Comparison of ENCODE assay signal across 18 mouse cellular contexts in genomic region chr12:85960699-85961098, GRCm38 (mm10).
DNase-seq lines count a peak whose midpoint lies in the region; ATAC-seq and TF ChIP-seq lines count a peak whose summit lies in the region.
"Had no signal": no experiment of that assay in that cellular context is flagged by ENCODE, and none has a peak within 500 bp of the region (broad histone marks: within the 10 kb centered on the region; RNA-seq: fewer than 3 reads in every experiment).

No protein-coding gene starts in this region.

- no peak for TF ChIP-seq POLR2A in limb, embryonic 14.5 days (IDR thresholded peaks at IDR 0.05; ENCODE audit: borderline replicate concordance, extremely low read depth, insufficient read depth, insufficient read length)

- WGBS in embryonic facial prominence, embryonic 12.5 days, result 71% methylated on average over 4 of the region's 4 CpGs
- 86% methylated on average over 4 of the region's 4 CpGs for WGBS in embryonic facial prominence, embryonic 10.5 days
- 72% methylated on average over 4 of the region's 4 CpGs for WGBS in kidney, embryonic 16.5 days
- 59% methylated on average over 4 of the region's 4 CpGs for WGBS in embryonic facial prominence, embryonic 15.5 days
- WGBS in limb, embryonic 14.5 days, result 35% methylated on average over 4 of the region's 4 CpGs
- WGBS in forebrain, embryonic 11.5 days, result 88% methylated on average over 4 of the region's 4 CpGs

- H3K4me3 ChIP-seq in embryonic facial prominence, embryonic 12.5 days, result no peak overlapping the region
- H3K4me3 ChIP-seq in embryonic facial prominence, embryonic 10.5 days, result no peak overlapping the region
- H3K4me3 ChIP-seq in kidney, embryonic 16.5 days (ENCODE audit: low read length), result no peak overlapping the region
- no peak overlapping the region for H3K4me3 ChIP-seq in embryonic facial prominence, embryonic 15.5 days (replicated peaks)
- H3K4me3 ChIP-seq in limb, embryonic 14.5 days (replicated peaks; ENCODE audit: low read length), result no peak overlapping the region
- no peak overlapping the region for H3K4me3 ChIP-seq in forebrain, embryonic 11.5 days (ENCODE audit: low read depth, low read length)
- H3K4me3 ChIP-seq: hindbrain, embryonic 13.5 days had no signal

- H3K27ac ChIP-seq in embryonic facial prominence, embryonic 12.5 days, result 0 out of 2 replicates have a peak overlapping the region, but pooled peaks have one; percentile 61
- H3K27ac ChIP-seq in embryonic facial prominence, embryonic 10.5 days (replicated peaks), result no peak overlapping the region; the same call in 1 of the 2 replicates
- peak overlapping the region; percentile 26 for H3K27ac ChIP-seq in kidney, embryonic 16.5 days (ENCODE audit: low read length)
- H3K27ac ChIP-seq in embryonic facial prominence, embryonic 15.5 days (replicated peaks), result peak overlapping the region; percentile 39
- peak overlapping the region; percentile 39; the same call in 1 of the 2 replicates for H3K27ac ChIP-seq in limb, embryonic 14.5 days (replicated peaks; ENCODE audit: low read depth, low read length)
- no peak overlapping the region for H3K27ac ChIP-seq in forebrain, embryonic 11.5 days (ENCODE audit: low read depth, low read length)
- H3K27ac ChIP-seq: hindbrain, embryonic 13.5 days; liver, embryonic 14.5 days had no signal

- H3K4me2 ChIP-seq in embryonic facial prominence, embryonic 12.5 days (replicated peaks), result no peak overlapping the region
- H3K4me2 ChIP-seq in kidney, embryonic 16.5 days (replicated peaks; ENCODE audit: low read depth, low read length), result no peak overlapping the region
- no peak overlapping the region for H3K4me2 ChIP-seq in embryonic facial prominence, embryonic 15.5 days (replicated peaks)
- H3K4me2 ChIP-seq in limb, embryonic 14.5 days (replicated peaks; ENCODE audit: low read depth, low read length, severe bottlenecking), result no peak overlapping the region
- H3K4me2 ChIP-seq in forebrain, embryonic 11.5 days (ENCODE audit: low read depth, low read length, severe bottlenecking), result no peak overlapping the region
- H3K4me2 ChIP-seq: hindbrain, embryonic 13.5 days had no signal

- ATAC-seq in embryonic facial prominence, embryonic 12.5 days (ENCODE audit: insufficient number of reproducible peaks, insufficient read depth, low FRiP score, low TSS enrichment), result no peak
- ATAC-seq in kidney, embryonic 16.5 days (ENCODE audit: low FRiP score, low TSS enrichment), result no peak
- ATAC-seq in embryonic facial prominence, embryonic 15.5 days (ENCODE audit: insufficient number of reproducible peaks, low FRiP score, low TSS enrichment, low read depth), result no peak
- ATAC-seq in limb, embryonic 14.5 days (ENCODE audit: low FRiP score, low read depth), result no peak
- ATAC-seq in forebrain, embryonic 11.5 days (replicated peaks; ENCODE audit: low FRiP score), result no peak
- ATAC-seq: inflammation-experienced regulatory T-cells, adult 6 months had no signal

- H3K4me1 ChIP-seq in embryonic facial prominence, embryonic 12.5 days, result peaks cover 17% of the 10 kb centered on the region; the same call in 1 of the 2 replicates
- peaks cover 21% of the 10 kb centered on the region for H3K4me1 ChIP-seq in embryonic facial prominence, embryonic 10.5 days
- peaks cover 39% of the 10 kb centered on the region for H3K4me1 ChIP-seq in kidney, embryonic 16.5 days (ENCODE audit: insufficient read depth, low read length)
- peaks cover 28% of the 10 kb centered on the region for H3K4me1 ChIP-seq in embryonic facial prominence, embryonic 15.5 days
- H3K4me1 ChIP-seq in limb, embryonic 14.5 days (ENCODE audit: control insufficient read depth, insufficient read depth, low read length), result peaks cover 38% of the 10 kb centered on the region
- no peaks in the 10 kb centered on the region for H3K4me1 ChIP-seq in forebrain, embryonic 11.5 days (replicated peaks; ENCODE audit: control insufficient read depth, insufficient read depth, low read length)

- no peak overlapping the region for H3K9ac ChIP-seq in embryonic facial prominence, embryonic 12.5 days
- H3K9ac ChIP-seq in kidney, embryonic 16.5 days (replicated peaks; ENCODE audit: low read length), result 0 out of 2 replicates have a peak overlapping the region, but pooled peaks have one; percentile 7
- H3K9ac ChIP-seq in embryonic facial prominence, embryonic 15.5 days, result no peak overlapping the region
- H3K9ac ChIP-seq in limb, embryonic 14.5 days (ENCODE audit: low read depth, low read length, severe bottlenecking), result no peak overlapping the region
- no peak overlapping the region for H3K9ac ChIP-seq in forebrain, embryonic 11.5 days (ENCODE audit: low read length)
- H3K9ac ChIP-seq: hindbrain, embryonic 13.5 days; liver, embryonic 14.5 days had no signal

- no peaks in the 10 kb centered on the region for H3K9me3 ChIP-seq in embryonic facial prominence, embryonic 12.5 days
- no peaks in the 10 kb centered on the region for H3K9me3 ChIP-seq in embryonic facial prominence, embryonic 10.5 days
- no peaks in the 10 kb centered on the region for H3K9me3 ChIP-seq in kidney, embryonic 16.5 days (ENCODE audit: low read length)
- no peaks in the 10 kb centered on the region for H3K9me3 ChIP-seq in embryonic facial prominence, embryonic 15.5 days (replicated peaks)
- no peaks in the 10 kb centered on the region for H3K9me3 ChIP-seq in limb, embryonic 14.5 days (ENCODE audit: control insufficient read depth, low read length)
- H3K9me3 ChIP-seq in forebrain, embryonic 11.5 days (ENCODE audit: control insufficient read depth, low read length), result no peaks in the 10 kb centered on the region
- H3K9me3 ChIP-seq: hindbrain, embryonic 13.5 days had no signal

- DNase-seq in embryonic facial prominence, embryonic 10.5 days (ENCODE audit: low spot score), result no peak
- DNase-seq in kidney, adult 8-10 months, result no peak
- DNase-seq in limb, embryonic 14.5 days (ENCODE audit: low spot score), result peak; percentile 15
- no peak for DNase-seq in forebrain, embryonic 11.5 days (ENCODE audit: low spot score)
- DNase-seq in embryo, embryonic 9.5 days (ENCODE audit: extremely low spot score), result no peak
- DNase-seq: adrenal gland, postnatal 36 days; cerebellum, adult 11-12 months; cerebellum, postnatal 14 days; gastrocnemius, postnatal 14 days; lung, postnatal 14 days; retina, postnatal 1 day; thymus, adult 2 months had no signal

- no peaks in the 10 kb centered on the region for H3K27me3 ChIP-seq in embryonic facial prominence, embryonic 12.5 days
- no peaks in the 10 kb centered on the region for H3K27me3 ChIP-seq in embryonic facial prominence, embryonic 10.5 days (replicated peaks; ENCODE audit: low read depth, poor library complexity, severe bottlenecking)
- H3K27me3 ChIP-seq in kidney, embryonic 16.5 days (ENCODE audit: insufficient read depth, low read length), result no peaks in the 10 kb centered on the region
- no peaks in the 10 kb centered on the region for H3K27me3 ChIP-seq in embryonic facial prominence, embryonic 15.5 days
- H3K27me3 ChIP-seq in limb, embryonic 14.5 days (ENCODE audit: control insufficient read depth, insufficient read depth, low read length), result no peaks in the 10 kb centered on the region
- no peaks in the 10 kb centered on the region for H3K27me3 ChIP-seq in forebrain, embryonic 11.5 days (ENCODE audit: control insufficient read depth, insufficient read depth, low read length)
- H3K27me3 ChIP-seq: hindbrain, embryonic 13.5 days had no signal

- H3K36me3 ChIP-seq in embryonic facial prominence, embryonic 12.5 days, result 0 out of 2 replicates have a peak, but pooled peaks cover 3% of the 10 kb centered on the region
- H3K36me3 ChIP-seq in embryonic facial prominence, embryonic 10.5 days (replicated peaks), result peaks cover 25% of the 10 kb centered on the region
- H3K36me3 ChIP-seq in kidney, embryonic 16.5 days (ENCODE audit: insufficient read depth, low read length), result no peaks in the 10 kb centered on the region
- 0 out of 2 replicates have a peak, but pooled peaks cover 3% of the 10 kb centered on the region for H3K36me3 ChIP-seq in embryonic facial prominence, embryonic 15.5 days
- no peaks in the 10 kb centered on the region; the same call in 1 of the 2 replicates for H3K36me3 ChIP-seq in limb, embryonic 14.5 days (ENCODE audit: control insufficient read depth, insufficient read depth, low read length)
- no peaks in the 10 kb centered on the region for H3K36me3 ChIP-seq in forebrain, embryonic 11.5 days (ENCODE audit: control insufficient read depth, insufficient read depth, low read length)

Comparison
In these comparisons a context has a peak if more than half of its experiments do, and no peak if none do; other contexts are left out.
1. H3K27ac ChIP-seq: peak in embryonic facial prominence, embryonic 12.5 days (single experiment), kidney, embryonic 16.5 days (single experiment), embryonic facial prominence, embryonic 15.5 days (single experiment) and limb, embryonic 14.5 days (single experiment); none in embryonic facial prominence, embryonic 10.5 days (single experiment) and forebrain, embryonic 11.5 days (single experiment).